Mouse (Mus musculus) lung, postnatal 0 days (tissue): ENCODE data around the gene A3galt2. TPM values are rescaled to one million over a fixed set of nuclear protein-coding genes. Genes with fewer than 3 reads are reported as not detected.
A peak's percentile ranks its signal among the peaks of the same experiment; 100 is the strongest.

ENCODE experiments used
- ATAC-seq: fragments of 200-750 bp; cut with Nextera tagmentation; 2 replicates; pipeline ENCODE4 v1.8.0; 2017; ENCODE audit warnings: moderate library complexity
- DNase-seq: peaks from one replicate; pipeline ENCODE4 v3.0.0-alpha.2; 2016; ENCODE audit warnings: low spot score
- H3K27ac ChIP-seq: fragments of 300-500 bp; sonication (generic); 2 replicates; pipeline ENCODE4 v1.5.1; 2014; ENCODE audit warnings: antibody characterized with exemption, mild to moderate bottlenecking, low read length, mixed read lengths
- H3K27me3 ChIP-seq: fragments of 300-500 bp; sonication (generic); replicated peaks from 2 replicates; pipeline ENCODE4 v1.6.1; 2014; ENCODE audit warnings: low read length, mixed read lengths; ENCODE audit not compliant: insufficient read depth
- H3K36me3 ChIP-seq: fragments of 300-500 bp; sonication (generic); 2 replicates; pipeline ENCODE4 v1.6.1; 2014; ENCODE audit warnings: low read length, mixed read lengths; ENCODE audit not compliant: insufficient read depth
- H3K4me1 ChIP-seq: fragments of 300-500 bp; sonication (generic); 2 replicates; pipeline ENCODE4 v1.6.1; 2014; ENCODE audit warnings: antibody characterized with exemption, low read depth, low read length, mixed read lengths; ENCODE audit not compliant: insufficient read depth
- H3K4me2 ChIP-seq: fragments of 300-500 bp; sonication (generic); replicated peaks from 2 replicates; pipeline ENCODE4 v1.6.1; 2014; ENCODE audit warnings: low read depth, mild to moderate bottlenecking, low read length, moderate library complexity, mixed read lengths
- H3K4me3 ChIP-seq: fragments of 300-500 bp; sonication (generic); 2 replicates; pipeline ENCODE4 v1.5.1; 2014; ENCODE audit warnings: low read depth, low read length
- H3K9ac ChIP-seq: fragments of 300-500 bp; sonication (generic); replicated peaks from 2 replicates; pipeline ENCODE4 v1.6.1; 2014; ENCODE audit warnings: low read depth, mild to moderate bottlenecking
- H3K9me3 ChIP-seq: fragments of 300-500 bp; sonication (generic); 2 replicates; pipeline ENCODE4 v1.6.1; 2016; ENCODE audit warnings: low read length, mixed read lengths
- CTCF ChIP-seq: IDR thresholded peaks from 2 replicates; pipeline ENCODE4 v1.5.1; 2016; ENCODE audit warnings: antibody characterized with exemption, mild to moderate bottlenecking
- EP300 ChIP-seq: IDR thresholded peaks from 2 replicates; pipeline ENCODE4 v1.6.1; 2016; ENCODE audit warnings: antibody characterized with exemption, mild to moderate bottlenecking, control low read depth
- WGBS: fragments of 180-500 bp; shearing (Covaris S2); extraction: QIAGEN DNeasy Blood & Tissue Kit; methylation state at CpG from one replicate; pipeline ENCODE4 v1.1.7; 2014; 5-methylcytosine and 5-hydroxymethylcytosine counted together
- polyA plus RNA-seq: library from polyadenylated mRNA; unstranded; fragments of >200 nt; fragmentation: Nextera tagmentation; extraction: Ambion mirVana; gene quantifications from 2 replicates; pipeline ENCODE4 v1.2.1, GENCODE M21; 2015

The A3galt2 gene
- polyA plus RNA-seq, 1 experiment from 2014 or later, result 0.04 TPM

DNA sequence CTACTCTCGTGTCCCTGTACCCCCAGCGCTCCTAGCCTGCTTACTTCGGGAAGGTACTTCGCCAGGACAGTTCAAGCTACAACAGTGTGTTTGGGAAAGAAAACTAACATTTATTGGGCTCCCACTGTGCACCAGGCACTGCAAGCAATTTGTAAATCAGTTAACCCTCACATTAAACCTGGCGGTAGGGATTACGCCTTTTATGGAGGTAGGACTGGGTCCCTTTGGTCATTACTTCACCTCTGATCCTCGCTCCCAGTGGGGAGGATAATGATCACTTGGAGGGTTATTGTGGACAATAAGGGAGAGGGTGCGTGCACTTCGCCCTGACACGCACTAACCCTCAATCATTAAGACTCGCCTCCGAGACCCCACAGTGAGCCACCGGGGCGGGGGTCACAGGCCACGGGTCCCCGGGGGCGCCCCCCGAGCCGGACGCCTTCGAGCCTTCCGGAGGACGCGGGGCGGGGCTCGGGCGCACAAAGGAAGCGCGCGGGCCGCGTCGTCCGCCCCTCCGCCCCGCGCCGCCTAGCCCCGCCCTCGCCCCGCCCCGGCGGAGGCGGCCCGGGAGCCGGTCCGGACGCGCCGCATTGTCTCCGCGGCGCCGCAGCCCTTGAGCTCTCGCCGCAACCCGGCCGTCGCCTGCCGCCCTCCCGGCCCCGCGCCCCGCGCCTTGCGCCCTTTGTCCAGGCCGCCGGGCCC is 28.0 kb upstream of the A3galt2 start:
- ATAC-seq (peak; percentile 93), DNase-seq (peak; percentile 90)
- Histone ChIP-seq H3K27me3 (no peaks in the 10 kb centered on the region), H3K9ac (peak overlapping the region; percentile 96), H3K4me2 (peak overlapping the region; percentile 62), H3K27ac (peak overlapping the region; percentile 98), H3K4me3 (peak overlapping the region; percentile 96), H3K9me3 (no peaks in the 10 kb centered on the region), H3K36me3 (peaks cover 7% of the 10 kb centered on the region; the same call in 1 of the 2 replicates), H3K4me1 (peaks cover 28% of the 10 kb centered on the region)
- 8% methylated on average over 26 of the region's 68 CpGs for WGBS
- TF ChIP-seq EP300, result no peak

DNA sequence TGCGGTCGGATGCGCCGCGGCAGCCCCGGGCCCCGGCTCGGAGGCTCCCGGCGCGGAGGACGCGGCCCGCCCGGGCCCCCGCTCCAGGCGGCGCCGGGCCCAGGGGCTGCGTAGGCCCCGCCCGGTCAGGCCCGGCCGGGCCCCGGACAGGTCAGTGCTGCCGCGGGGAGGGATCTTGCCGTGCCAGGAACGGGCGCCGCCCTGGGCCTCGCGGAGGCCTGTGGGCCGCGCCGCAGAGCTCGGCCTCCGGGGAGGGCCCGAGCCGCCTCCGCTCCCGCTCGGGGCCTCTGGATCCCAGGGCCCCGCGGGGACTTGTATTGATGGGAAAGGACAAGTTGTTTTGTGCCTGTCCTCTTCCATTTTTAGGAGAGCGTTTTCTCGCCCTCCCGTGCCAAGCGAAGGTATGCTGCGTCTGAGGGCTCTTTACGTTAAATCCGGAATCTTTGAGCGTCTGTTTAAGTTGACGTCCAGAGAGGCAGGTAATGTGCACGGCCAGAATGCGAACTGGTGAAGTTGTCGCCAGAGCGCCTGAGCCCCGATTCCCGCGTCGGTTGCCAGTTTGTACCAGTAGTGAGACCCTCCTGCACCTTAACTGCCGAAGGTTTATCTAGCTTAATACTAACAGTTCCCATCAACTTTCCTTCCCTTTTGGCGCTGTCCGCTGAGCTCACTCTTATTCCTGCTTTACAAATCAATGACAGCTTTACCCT is 27.3 kb upstream of the A3galt2 start:
- peak; percentile 91 for ATAC-seq
- H3K4me2 ChIP-seq, result peak overlapping the region; percentile 62
- peaks cover 7% of the 10 kb centered on the region; the same call in 1 of the 2 replicates for H3K36me3 ChIP-seq
- TF ChIP-seq CTCF (no peak), EP300 (no peak)
- H3K4me1 ChIP-seq, result peaks cover 30% of the 10 kb centered on the region
- peak overlapping the region; percentile 96 for H3K4me3 ChIP-seq
- H3K27me3 ChIP-seq, result no peaks in the 10 kb centered on the region
- peak; percentile 79 for DNase-seq
- peak overlapping the region; percentile 98 for H3K27ac ChIP-seq
- WGBS, result under 1% methylated on average over 47 of the region's 65 CpGs
- no peaks in the 10 kb centered on the region for H3K9me3 ChIP-seq
- peak overlapping the region; percentile 96 for H3K9ac ChIP-seq

- H3K9me3 ChIP-seq, result no peaks in the 10 kb centered on the region
- peak overlapping the region; percentile 96 for H3K4me3 ChIP-seq
- peak overlapping the region; percentile 62 for H3K4me2 ChIP-seq
- H3K27ac ChIP-seq, result peak overlapping the region; percentile 98
- peaks cover 7% of the 10 kb centered on the region; the same call in 1 of the 2 replicates for H3K36me3 ChIP-seq
- DNase-seq, result peak; percentile 55
- H3K9ac ChIP-seq, result peak overlapping the region; percentile 96
- H3K4me1 ChIP-seq, result peaks cover 36% of the 10 kb centered on the region
- ATAC-seq, result no peak
- 2% methylated on average over 5 of the region's 5 CpGs for WGBS
- H3K27me3 ChIP-seq, result no peaks in the 10 kb centered on the region
- TF ChIP-seq EP300 (no peak), CTCF (no peak)
Observed at GRCm38 (mm10) chr4:128728431-128728851, 26.7 kb upstream of the A3galt2 start.

DNA sequence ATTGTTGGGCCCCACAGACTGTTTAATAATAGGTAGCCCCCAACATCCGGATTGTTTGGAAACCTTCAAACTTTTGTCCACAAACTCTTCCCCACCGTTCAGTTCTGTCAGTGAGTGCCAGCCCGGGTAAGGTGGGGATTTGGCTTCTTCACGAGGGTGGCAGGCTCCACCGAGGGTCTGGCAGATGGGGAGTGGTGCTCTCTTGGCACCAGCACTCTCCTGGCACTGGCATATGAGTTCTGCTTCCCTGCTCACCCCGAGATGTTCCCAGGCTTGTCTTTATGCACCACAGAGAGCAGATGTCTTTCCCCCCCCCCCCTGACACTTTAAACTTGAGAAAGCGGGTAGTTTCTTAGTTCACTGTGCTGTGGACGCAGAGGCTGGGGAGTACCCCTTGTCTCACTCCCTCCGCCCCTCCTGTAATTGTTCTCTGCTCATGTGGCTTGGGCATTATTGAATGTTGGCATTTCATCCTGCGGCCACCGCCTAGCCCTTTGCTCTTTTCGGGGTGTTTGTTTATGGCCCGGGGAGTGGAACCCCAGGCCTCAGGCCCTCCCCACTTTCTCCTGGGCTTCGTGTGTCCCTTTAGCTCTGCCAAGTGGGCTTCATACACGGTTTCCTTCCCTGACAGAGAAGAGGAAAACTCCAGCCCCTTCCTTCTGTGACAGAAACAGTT is 26.0 kb upstream of the A3galt2 start:
- peak overlapping the region; percentile 98 for H3K27ac ChIP-seq
- peaks cover 43% of the 10 kb centered on the region for H3K4me1 ChIP-seq
- TF ChIP-seq EP300, result no peak; the same call in 1 of the 2 replicates
- TF ChIP-seq CTCF, result no peak
- DNase-seq (no peak), ATAC-seq (no peak)
- no peaks in the 10 kb centered on the region for H3K9me3 ChIP-seq
- peaks cover 7% of the 10 kb centered on the region; the same call in 1 of the 2 replicates for H3K36me3 ChIP-seq
- WGBS, result 5% methylated on average over 14 of the region's 15 CpGs
- peak overlapping the region; percentile 96 for H3K4me3 ChIP-seq
- no peaks in the 10 kb centered on the region for H3K27me3 ChIP-seq
- peak overlapping the region; percentile 62 for H3K4me2 ChIP-seq
- H3K9ac ChIP-seq, result peak overlapping the region; percentile 96

GRCm38 (mm10) chr4:128729709-128730037 is 25.5 kb upstream of the A3galt2 start:
- no peak for TF ChIP-seq CTCF
- 2% methylated on average over 5 of the region's 5 CpGs for WGBS

DNA sequence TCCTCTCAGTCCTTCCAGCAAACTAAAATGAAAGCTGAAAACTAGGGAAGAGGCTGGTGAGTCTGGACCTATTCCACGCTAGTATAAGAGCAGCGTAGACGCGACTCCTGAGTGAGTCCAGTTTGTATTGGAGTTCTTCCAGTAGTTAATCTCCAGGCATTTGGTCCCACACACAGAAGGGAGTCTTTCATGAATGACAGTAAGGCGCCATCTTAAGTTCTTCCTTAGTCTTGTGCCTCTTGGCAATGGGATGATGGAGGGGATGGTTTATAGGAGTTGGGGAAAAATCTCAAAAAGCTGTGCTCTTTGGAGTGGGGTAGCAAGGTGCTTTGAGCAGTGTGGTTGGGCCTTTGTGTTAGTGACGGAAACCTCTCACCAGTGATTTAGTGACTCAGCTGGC is 24.9 kb upstream of the A3galt2 start:
- 46% methylated on average over 6 of the region's 6 CpGs for WGBS
- Histone ChIP-seq H3K4me1 (peaks cover 53% of the 10 kb centered on the region), H3K27ac (peak overlapping the region; percentile 98), H3K27me3 (no peaks in the 10 kb centered on the region), H3K9ac (peak overlapping the region; percentile 96), H3K9me3 (no peaks in the 10 kb centered on the region), H3K36me3 (peaks cover 7% of the 10 kb centered on the region; the same call in 1 of the 2 replicates), H3K4me3 (peak overlapping the region; percentile 8; the same call in 1 of the 2 replicates), H3K4me2 (peak overlapping the region; percentile 62)
- no peak for DNase-seq
- ATAC-seq, result no peak
- TF ChIP-seq CTCF (no peak), EP300 (no peak)

More at GRCm38 (mm10) chr4:128729709-128730037, 25.5 kb upstream of the A3galt2 start:
- peak overlapping the region; percentile 96 for H3K4me3 ChIP-seq
- H3K9ac ChIP-seq, result peak overlapping the region; percentile 96
- H3K27ac ChIP-seq, result peak overlapping the region; percentile 98
- no peaks in the 10 kb centered on the region for H3K27me3 ChIP-seq
- DNase-seq, result peak; percentile 65
- H3K36me3 ChIP-seq, result peaks cover 7% of the 10 kb centered on the region; the same call in 1 of the 2 replicates
- H3K4me1 ChIP-seq, result peaks cover 48% of the 10 kb centered on the region
- H3K9me3 ChIP-seq, result no peaks in the 10 kb centered on the region
- peak overlapping the region; percentile 62 for H3K4me2 ChIP-seq
- no peak for ATAC-seq
